In the genomic region with DNA sequence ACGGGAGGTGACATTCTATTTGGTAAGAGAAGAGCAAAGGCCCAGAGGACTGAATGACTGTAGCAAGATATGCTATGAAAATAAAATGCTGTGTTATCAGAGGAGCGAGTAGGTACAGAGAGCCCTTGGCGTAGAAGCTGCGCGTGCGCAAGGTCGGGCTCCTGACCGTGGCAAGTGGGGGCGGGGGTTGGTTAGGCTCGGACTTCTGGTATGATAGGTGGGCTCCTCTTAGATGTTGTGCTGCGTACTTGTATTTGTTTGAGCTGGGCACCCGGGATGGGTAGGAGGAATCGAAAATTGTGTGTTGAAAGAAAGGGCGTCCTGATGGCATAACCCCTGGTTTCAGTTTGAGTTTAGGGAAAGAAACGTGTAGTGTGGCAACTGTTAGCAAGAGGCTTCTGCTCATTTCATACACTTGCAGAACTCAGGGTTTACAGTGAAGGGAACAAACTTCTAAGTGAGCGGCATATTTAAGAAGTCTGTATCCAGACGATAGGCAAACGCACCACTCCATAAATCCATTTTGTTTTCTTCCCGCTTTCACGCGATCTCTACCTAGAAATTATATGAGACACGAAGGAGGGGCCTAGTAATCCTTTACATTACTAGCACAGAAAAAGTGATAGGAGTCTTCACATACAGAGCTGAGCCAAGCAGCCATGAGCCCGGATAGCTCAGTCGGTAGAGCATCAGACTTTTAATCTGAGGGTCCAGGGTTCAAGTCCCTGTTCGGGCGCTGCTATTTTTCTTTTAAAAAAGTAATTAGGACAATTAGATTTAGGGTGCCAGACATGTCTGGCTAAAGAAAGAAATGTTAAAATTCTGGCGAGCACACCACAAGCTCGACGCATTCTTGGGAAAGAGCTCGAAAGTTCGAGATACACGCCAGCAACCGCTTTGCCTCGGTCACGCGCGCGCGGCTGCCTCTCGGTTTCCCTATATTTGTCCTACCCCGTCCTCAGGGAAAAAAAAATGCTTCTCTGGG, we compare ENCODE assay signal across 8 mouse cellular contexts. TPM values are rescaled to one million over a fixed set of nuclear protein-coding genes. Genes with fewer than 3 reads are reported as not detected.
DNase-seq lines count a peak whose midpoint lies in the region; ATAC-seq lines count a peak whose summit lies in the region.

No protein-coding gene starts in this region.

- peak; percentile 77 for ATAC-seq in hindbrain, embryonic 14.5 days (ENCODE audit: low FRiP score)

- H3K27ac ChIP-seq in hindbrain, embryonic 14.5 days = peak overlapping the region; percentile 83

- H3K36me3 ChIP-seq in hindbrain, embryonic 14.5 days (replicated peaks; ENCODE audit: control insufficient read depth, insufficient read depth) = no peaks in the 10 kb centered on the region

- peaks cover 7% of the 10 kb centered on the region for H3K4me1 ChIP-seq in hindbrain, embryonic 14.5 days (replicated peaks; ENCODE audit: control insufficient read depth, insufficient read depth, low read length)

- H3K9ac ChIP-seq in hindbrain, embryonic 14.5 days = peak overlapping the region; percentile 69

- DNase-seq in NIH3T3 (ENCODE audit: low read depth) = peak; percentile 96
- DNase-seq in cerebellum, postnatal 25 days = peak; percentile 91 to 92
- DNase-seq in frontal cortex, postnatal 25 days (ENCODE audit: low spot score in 2 of 2) = peak; percentile 82 to 91
- peak; percentile 100 for DNase-seq in hindbrain, embryonic 14.5 days (ENCODE audit: low spot score)
- DNase-seq in layer of hippocampus, postnatal 36 days = peak; percentile 85 to 87
- DNase-seq in lung, postnatal 25 days (ENCODE audit: low spot score) = peak; percentile 85
- peak; percentile 77 for DNase-seq in retina, adult 2 months (ENCODE audit: low read depth, low spot score)
- peak; percentile 89 for DNase-seq in thymus, postnatal 25 days

- H3K9me3 ChIP-seq in hindbrain, embryonic 14.5 days (ENCODE audit: control insufficient read depth, low read length) = no peaks in the 10 kb centered on the region

- H3K4me2 ChIP-seq in hindbrain, embryonic 14.5 days (replicated peaks) = peak overlapping the region; percentile 69

- WGBS in hindbrain, embryonic 14.5 days = under 1% methylated on average over 41 of the region's 41 CpGs

- no peaks in the 10 kb centered on the region for H3K27me3 ChIP-seq in hindbrain, embryonic 14.5 days (ENCODE audit: control insufficient read depth, insufficient read depth, low read length)

- H3K4me3 ChIP-seq in hindbrain, embryonic 14.5 days (replicated peaks; ENCODE audit: low read length) = peak overlapping the region; percentile 69

RNA-seq across cellular contexts. Expression of a gene that starts 35.4 kb away (rescaled TPM):
- not detected in 2 replicates for polyA plus RNA-seq in hindbrain, embryonic 14.5 days (2014; fragmentation: Nextera tagmentation; extraction: Ambion mirVana)
- not detected for total RNA-seq in layer of hippocampus, postnatal 36 days (2021)

RNA-seq across cellular contexts. Expression of a gene that starts 39.9 kb away (rescaled TPM):
- polyA plus RNA-seq in hindbrain, embryonic 14.5 days (2014; fragmentation: Nextera tagmentation; extraction: Ambion mirVana) = 6.6 and 6.9 TPM in 2 replicates
- 10 to 100 TPM; 51.1 to 52.3 TPM for total RNA-seq in layer of hippocampus, postnatal 36 days (2021)

RNA-seq across cellular contexts. Expression of a gene that starts 56.8 kb away (rescaled TPM):
- polyA plus RNA-seq in hindbrain, embryonic 14.5 days (2014; fragmentation: Nextera tagmentation; extraction: Ambion mirVana) = not detected in 2 replicates
- not detected for total RNA-seq in layer of hippocampus, postnatal 36 days (2021)

Comparison
In these comparisons a context has a peak if more than half of its experiments do, and no peak if none do; other contexts are left out.
1. Peak in every context shown above with its lines: DNase-seq, ATAC-seq, H3K4me3 ChIP-seq and H3K27ac ChIP-seq.